Mouse (Mus musculus) frontal cortex, adult 2 months (tissue): ENCODE data around the gene Apol6. TPM values are rescaled to one million over a fixed set of nuclear protein-coding genes. Genes with fewer than 3 reads are reported as not detected.

ENCODE experiments used
- DNase-seq, 2 experiments: peaks; one replicate each; pipeline ENCODE4 v3.0.0; 2022; ENCODE audit warnings: low spot score in 1 of 2; ENCODE audit errors: extremely low spot score in 1 of 2
- polyA plus RNA-seq: library from polyadenylated mRNA; depleted of rRNA; stranded (reverse); fragments of >200 nt; gene quantifications from 2 replicates; pipeline ENCODE4 v1.2.3, GENCODE M21; 2012; rRNA removed

Apol6 gene
- 0.19 and 0.20 TPM in 2 replicates for polyA plus RNA-seq

DNA sequence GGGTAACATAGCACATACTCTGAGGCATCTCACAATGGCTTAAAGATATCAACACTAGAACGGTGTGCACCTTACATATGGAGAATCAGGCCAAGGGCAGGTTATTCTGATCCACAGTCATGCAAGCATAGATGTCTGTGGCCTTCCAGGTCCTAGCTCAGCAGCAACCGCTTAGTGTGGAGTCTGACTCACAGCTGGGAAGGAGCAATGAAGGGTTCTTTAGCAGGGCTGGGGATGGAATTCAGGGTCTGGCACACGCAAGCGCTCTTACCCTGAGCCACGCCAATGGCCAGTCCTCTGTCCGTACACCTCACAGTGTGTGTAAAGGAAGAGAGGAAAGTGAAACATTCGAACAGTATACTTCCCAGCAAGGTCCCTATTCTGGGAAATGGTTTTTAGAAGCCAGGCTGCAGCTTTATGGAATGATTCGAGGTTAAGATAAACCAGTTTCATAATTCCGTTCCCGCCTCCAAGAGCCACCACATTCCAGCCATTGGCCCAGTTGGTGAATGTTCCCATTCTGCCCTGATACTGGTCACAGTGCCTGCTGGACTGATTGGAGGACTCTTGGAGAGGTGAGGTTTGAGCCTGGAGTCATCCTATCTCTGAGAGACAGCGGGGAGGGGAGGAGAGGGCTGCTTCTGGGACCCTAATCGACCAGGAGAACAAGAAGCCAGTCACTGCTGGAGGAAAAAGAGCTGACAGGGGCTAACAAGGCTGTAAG is at the start of gene Apol6:
Gene Apol6 (plus strand): TSS at position 133 of the 724 bp plus-strand sequence.
- no peak for DNase-seq

DNA sequence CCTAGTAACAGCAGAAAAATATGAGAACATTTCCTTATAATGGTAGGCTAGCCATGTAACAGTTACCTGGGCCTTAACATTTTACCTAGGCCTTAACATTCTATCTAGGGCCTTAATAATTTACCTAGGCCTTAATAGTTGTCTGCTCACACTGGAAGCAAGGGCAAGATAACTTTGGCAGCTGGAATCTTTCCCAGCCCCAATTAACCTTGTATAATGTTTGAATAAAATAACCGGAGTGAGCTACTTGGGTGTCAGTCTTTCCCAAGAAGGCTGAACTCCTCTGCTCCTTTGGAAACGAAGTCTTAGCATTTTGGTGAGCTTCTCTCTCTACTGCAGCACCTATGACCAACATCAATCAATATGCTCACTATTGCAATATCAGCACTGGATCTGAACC is 46.5 kb upstream of the Apol6 start:
- DNase-seq, result no peak

GRCm38 (mm10) chr15:76998878-76999588 is 45.5 kb upstream of the Apol6 start:
- DNase-seq, result peak in 1 of 2 experiments; percentile 47

- no peak for DNase-seq
These were observed 41.2 kb upstream of the Apol6 start for GRCm38 (mm10) chr15:77003173-77003867.

DNA sequence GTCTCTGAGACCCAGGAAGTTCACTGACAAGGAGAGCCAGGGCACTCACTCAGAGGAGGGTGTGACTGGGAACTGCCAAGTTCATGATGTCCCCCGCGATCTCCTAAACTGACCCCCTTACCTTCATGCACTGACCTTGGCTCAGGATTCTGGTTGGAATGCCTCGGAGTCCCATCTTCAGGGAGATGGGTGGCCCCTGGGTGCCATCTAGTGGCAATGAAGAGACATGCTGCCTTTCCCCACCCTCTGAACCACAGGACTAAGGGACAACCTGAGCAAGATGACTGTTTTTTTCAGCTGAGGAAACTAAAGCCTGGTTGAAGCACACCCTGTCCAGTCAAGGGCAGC is 40.7 kb upstream of the Apol6 start:
- peak in 1 of 2 experiments; percentile 78 for DNase-seq

DNA sequence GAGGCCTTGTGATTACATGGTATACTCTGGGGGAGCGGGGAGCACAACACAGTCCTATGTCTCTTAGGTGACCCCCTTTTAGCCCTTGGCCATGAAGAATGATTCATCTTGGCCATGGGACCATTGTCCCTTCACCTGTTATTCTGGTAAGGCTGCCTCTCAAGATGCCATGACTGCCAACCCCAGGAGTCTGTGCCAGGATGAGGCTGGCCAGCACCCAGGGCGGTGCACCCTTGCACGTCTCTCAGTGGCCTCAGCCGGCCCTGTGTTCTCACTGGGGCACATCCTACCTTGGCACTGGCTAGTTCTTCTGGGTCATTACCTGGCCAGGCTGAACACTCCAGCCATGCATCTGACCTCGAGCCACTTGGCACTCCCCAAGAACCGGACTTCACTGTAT is 35.7 kb upstream of the Apol6 start:
- no peak for DNase-seq

DNA sequence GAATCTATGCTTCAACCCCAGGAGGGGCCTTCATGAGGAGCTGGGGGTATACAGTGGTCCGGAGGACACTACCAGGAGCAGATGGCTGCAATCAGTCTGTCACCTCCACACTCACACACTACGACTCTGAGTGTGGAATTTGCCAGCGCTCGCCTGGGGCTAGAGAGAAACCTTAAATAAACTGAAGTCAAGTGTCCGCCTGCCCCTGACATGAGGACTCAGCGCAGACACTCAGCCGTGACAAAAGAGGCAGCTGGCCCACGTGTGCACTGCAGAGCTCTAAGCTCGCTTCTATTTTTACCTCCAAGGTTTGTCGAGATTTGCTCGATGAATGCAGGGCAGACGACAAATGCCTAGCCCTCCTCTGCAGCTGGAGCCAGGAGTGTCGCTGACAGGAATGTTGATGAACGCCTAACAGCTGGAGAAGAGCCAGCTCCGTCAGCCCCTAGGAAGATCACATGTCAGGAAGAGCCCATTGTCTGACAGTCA is 30.7 kb upstream of the Apol6 start:
- peak in 1 of 2 experiments; percentile 57 for DNase-seq

DNA sequence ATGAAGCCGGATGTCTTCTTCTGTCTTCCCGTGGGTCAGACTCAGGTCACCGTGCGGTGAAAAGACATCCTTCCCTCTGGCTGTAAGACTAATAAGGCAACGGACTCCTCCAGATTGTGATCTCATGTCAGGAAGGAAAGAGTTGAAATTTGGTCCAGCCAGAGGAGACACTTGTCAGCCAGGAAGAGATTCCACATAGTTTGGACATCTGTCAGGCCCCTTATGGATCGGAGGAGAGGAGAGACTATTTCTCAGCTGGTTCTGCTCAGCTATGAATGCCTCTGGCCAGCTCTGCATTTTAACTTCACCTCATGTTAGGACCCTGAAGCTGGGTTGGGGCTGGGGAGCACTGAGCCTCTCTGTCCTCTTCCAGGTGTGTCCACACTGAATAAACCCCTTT is 30.1 kb upstream of the Apol6 start:
- no peak for DNase-seq

- no peak for DNase-seq
These were observed 29.5 kb upstream of the Apol6 start for GRCm38 (mm10) chr15:77014985-77015384.

DNA sequence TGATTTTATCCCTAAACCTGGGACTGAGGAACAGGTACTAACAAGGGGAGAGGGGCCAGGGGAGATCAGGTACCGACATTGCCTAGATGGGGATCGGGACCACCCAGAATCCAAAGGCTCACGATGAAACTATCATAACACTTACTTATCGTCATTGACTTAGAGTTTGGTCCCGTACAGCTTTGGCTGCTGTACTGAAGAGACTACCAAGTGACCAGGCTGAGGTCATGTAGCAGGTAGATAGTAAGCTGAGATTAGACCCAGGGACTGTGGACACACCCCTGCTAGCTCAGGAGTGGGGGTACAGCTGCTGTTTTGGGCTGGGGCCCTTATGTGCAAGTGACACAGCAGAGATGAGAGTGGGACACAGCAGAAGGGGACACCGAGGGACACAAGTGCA is 28.0 kb upstream of the Apol6 start:
- no peak for DNase-seq

DNA sequence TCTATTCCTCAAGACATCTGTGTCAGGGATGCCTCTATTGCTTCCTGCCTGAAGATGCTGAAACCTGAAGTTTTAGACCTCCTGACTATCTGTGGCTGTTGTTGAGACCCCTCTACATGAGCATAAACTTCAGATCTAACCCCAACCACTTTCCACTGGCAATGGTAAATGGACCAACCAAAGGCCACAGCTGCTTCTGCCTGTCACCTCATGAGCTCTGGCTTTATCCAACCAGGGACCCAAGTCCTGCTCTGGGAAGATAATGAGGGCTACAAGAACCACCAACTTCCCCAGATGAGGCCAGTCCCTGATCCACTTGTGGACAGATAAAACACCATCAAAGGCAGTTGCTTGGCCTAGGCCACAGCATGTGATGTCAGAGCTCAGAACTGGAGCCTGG is 26.6 kb upstream of the Apol6 start:
- DNase-seq, result no peak

GRCm38 (mm10) chr15:77018740-77019340 is 25.7 kb upstream of the Apol6 start:
- peak in 1 of 2 experiments; percentile 54 for DNase-seq

GRCm38 (mm10) chr15:77019533-77019932 is 25.0 kb upstream of the Apol6 start:
- DNase-seq, result no peak

- DNase-seq, result no peak
These were observed 24.4 kb upstream of the Apol6 start for GRCm38 (mm10) chr15:77020136-77020535.

DNA sequence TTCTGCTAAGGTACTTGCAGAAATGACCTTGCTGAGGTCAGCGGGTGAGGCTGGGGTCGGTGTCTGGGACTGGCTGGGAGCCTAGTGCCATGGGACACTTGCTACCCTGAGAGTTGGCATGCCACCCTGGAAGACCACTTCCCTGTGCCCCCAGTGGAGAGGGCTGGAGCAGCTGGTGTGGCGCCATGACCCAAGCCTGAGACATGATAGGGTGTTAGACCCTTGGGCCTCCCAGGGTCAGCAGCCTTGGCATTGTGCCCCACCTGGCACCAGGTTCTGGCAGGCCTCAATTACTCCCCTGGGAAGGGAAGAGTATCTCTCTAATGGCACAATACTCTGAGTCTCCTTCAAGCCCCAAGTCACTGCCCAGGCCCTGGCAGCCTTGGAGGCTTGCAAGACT is 23.5 kb upstream of the Apol6 start:
- no peak for DNase-seq

GRCm38 (mm10) chr15:77021851-77022250 is 22.7 kb upstream of the Apol6 start:
- DNase-seq, result no peak

- DNase-seq, result no peak
These were observed 22.1 kb upstream of the Apol6 start for GRCm38 (mm10) chr15:77022401-77022957.

DNA sequence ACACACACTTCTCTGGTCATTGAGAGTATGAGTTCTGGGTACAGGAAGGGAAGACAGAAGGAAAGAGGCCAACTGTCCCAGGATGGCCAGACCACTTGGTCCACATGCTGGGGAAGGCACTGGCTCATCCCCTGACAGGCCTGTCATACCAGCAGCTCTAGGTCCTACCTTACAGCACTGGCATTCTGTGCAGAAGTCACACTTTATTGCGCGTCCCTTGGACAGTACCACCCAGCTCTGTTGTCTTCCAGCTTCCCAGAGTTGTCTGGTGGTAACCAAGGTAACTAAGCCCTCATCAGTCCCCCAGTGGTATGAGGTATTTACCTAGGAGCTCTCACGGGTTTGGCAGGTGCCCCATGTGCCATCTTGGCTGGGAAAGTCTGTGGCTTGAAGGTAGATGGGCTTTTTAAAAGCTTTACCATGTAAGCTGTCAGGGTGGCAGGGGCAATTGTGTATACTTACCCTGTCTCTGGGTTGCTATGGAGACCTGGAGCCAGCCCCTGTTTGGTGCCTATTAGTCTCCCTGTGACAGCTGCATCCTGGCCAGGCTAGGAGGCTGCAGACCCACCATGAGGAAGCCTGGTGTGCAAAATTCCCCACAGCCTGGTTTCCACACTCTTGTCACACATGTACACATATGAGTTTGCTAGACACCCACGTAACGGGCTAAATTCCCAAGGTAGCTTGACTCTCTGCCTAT is 18.5 kb upstream of the Apol6 start:
- no peak for DNase-seq

DNA sequence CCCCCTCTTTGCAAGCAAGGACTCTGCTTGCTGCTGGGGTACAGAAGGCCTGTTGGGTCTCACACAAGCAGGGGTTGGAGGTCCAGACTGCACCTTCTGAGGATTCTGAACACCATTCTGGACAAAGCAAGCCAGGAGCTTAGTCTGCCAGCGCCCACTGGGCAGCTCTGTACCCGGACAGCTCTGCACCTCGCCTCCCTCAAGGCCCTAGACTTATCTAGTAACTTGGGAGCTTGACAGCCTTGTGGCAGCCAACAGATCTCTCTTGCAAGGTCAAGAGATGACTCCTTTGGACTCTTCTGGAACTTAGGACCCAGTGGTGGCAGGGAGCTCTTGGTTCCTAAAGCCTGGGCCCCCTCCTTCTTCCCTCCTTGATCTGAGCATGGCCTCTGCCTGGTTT is 17.4 kb upstream of the Apol6 start:
- DNase-seq, result no peak

- no peak for DNase-seq
These were observed 16.9 kb upstream of the Apol6 start for GRCm38 (mm10) chr15:77027675-77028074.
